Mouse (Mus musculus): Measurements from ENCODE around the gene Knop1.

- TF ChIP-seq CTCF (IDR thresholded peaks at IDR 0.05; ENCODE audit: borderline replicate concordance, insufficient read depth, low read length) (no peak), POLR2A (IDR thresholded peaks at IDR 0.05; ENCODE audit: low read depth, low read length) (peak; percentile 89)
Measured at GRCm38 (mm10) chr7:118855171-118855876, 730 bp downstream of the Knop1 start, which contains the start of gene Iqck.

All from embryonic fibroblast, embryonic 13.5 days (primary cell).